Mouse (Mus musculus) lung, adult 2 months (tissue): Measurements from ENCODE around the gene Igsf23.

ENCODE experiments used
- CTCF ChIP-seq: fragments of 200-500 bp; IDR thresholded peaks from 2 replicates; pipeline ENCODE4 v1.5.1; 2011; ENCODE audit warnings: mild to moderate bottlenecking, low read length, control low read depth; ENCODE audit not compliant: insufficient read depth
- POLR2A ChIP-seq: fragments of 200-500 bp; IDR thresholded peaks from 2 replicates; pipeline ENCODE4 v1.6.1; 2011; ENCODE audit warnings: low read depth, mild to moderate bottlenecking, control low read depth, low read length, borderline replicate concordance; ENCODE audit errors: extremely low read depth

- TF ChIP-seq CTCF (no peak), POLR2A (no peak)
Measured at GRCm38 (mm10) chr7:19920166-19920505, 30.4 kb downstream of the Igsf23 start.
